Comparison of ENCODE assay signal across 9 mouse cellular contexts in the genomic region with DNA sequence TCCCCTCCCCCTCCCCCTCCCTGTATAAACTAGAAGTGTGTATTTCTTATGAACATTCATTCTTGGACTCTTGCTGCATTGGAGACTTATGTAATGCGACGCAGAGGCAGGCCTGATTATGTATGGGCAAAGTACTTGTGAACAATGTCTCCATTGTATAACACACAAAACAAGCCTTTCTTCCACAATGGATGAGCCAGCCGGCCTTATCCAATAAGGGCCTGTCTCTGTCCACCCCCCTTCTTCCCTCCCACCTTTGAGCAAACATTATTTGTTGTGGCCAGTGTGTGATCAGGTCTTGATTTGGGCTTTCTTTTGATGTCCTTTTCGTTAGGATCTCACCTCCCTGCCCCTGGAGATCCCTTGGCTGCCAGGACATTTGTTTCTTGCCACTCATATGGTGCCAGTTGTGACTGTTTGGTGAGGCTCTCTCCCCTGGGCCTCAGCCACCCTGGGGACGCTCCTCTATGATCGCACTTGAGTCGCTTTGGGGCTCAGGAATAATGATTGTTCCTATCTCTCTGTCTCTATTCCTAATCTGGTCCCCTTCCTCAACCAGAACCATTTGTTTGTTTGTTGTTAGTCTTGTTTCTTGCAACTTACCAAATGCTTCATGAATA. TPM values are rescaled to one million over a fixed set of nuclear protein-coding genes. Genes with fewer than 3 reads are reported as not detected.
DNase-seq lines count a peak whose midpoint lies in the region; ATAC-seq and TF ChIP-seq lines count a peak whose summit lies in the region.
"Had no signal": no experiment of that assay in that cellular context is flagged by ENCODE, and none has a peak within 500 bp of the region (broad histone marks: within the 10 kb centered on the region; RNA-seq: fewer than 3 reads in every experiment).

No protein-coding gene starts in this region.

- H3K9ac ChIP-seq in heart, embryonic 12.5 days, result no peak overlapping the region
- H3K9ac ChIP-seq in heart, adult 2 months (ENCODE audit: low read depth, low read length), result no peak overlapping the region
- H3K9ac ChIP-seq in hindbrain, embryonic 13.5 days, result no peak overlapping the region
- no peak overlapping the region for H3K9ac ChIP-seq in neural tube, embryonic 12.5 days
- H3K9ac ChIP-seq: liver, embryonic 13.5 days had no signal

- DNase-seq in heart, adult 2 months, result no peak
- peak; percentile 81 for DNase-seq in embryo, embryonic 10 days (ENCODE audit: low spot score)
- no peak for DNase-seq in urinary bladder, postnatal 10 days (ENCODE audit: low spot score)
- no peak for DNase-seq in urinary bladder, postnatal 4 days (ENCODE audit: low spot score in 2 of 2)
- no peak for DNase-seq in cerebellum, adult 18-20 months
- DNase-seq: liver, embryonic 13.5 days had no signal

- no peak for TF ChIP-seq CTCF in heart, adult 2 months (IDR thresholded peaks at IDR 0.05)

- no peaks in the 10 kb centered on the region for H3K27me3 ChIP-seq in heart, embryonic 12.5 days (replicated peaks)
- H3K27me3 ChIP-seq in heart, adult 2 months (ENCODE audit: control insufficient read depth, insufficient read depth, low read length), result no peaks in the 10 kb centered on the region
- H3K27me3 ChIP-seq in hindbrain, embryonic 13.5 days, result 0 out of 2 replicates have a peak, but pooled peaks cover 2% of the 10 kb centered on the region
- no peaks in the 10 kb centered on the region for H3K27me3 ChIP-seq in neural tube, embryonic 12.5 days (replicated peaks)

- no peak for TF ChIP-seq EP300 in heart, adult 2 months (IDR thresholded peaks at IDR 0.05; ENCODE audit: insufficient read depth, low read depth, low read length)

- no peak for ATAC-seq in heart, embryonic 12.5 days (ENCODE audit: insufficient number of reproducible peaks, low FRiP score)
- peak; percentile 68; the same call in 1 of the 2 replicates for ATAC-seq in hindbrain, embryonic 13.5 days (ENCODE audit: low FRiP score)
- peak; percentile 74 for ATAC-seq in neural tube, embryonic 12.5 days (ENCODE audit: low FRiP score, low read depth)

- WGBS in heart, embryonic 12.5 days, result 49% methylated on average over 7 of the region's 7 CpGs
- WGBS in heart, adult 2 months, result 57% methylated on average over 7 of the region's 7 CpGs
- 5% methylated on average over 7 of the region's 7 CpGs for WGBS in hindbrain, embryonic 13.5 days
- 10% methylated on average over 7 of the region's 7 CpGs for WGBS in neural tube, embryonic 12.5 days

- no peak overlapping the region for H3K4me2 ChIP-seq in heart, embryonic 12.5 days
- H3K4me2 ChIP-seq in hindbrain, embryonic 13.5 days, result no peak overlapping the region
- 0 out of 2 replicates have a peak overlapping the region, but pooled peaks have one; percentile 10 for H3K4me2 ChIP-seq in neural tube, embryonic 12.5 days (replicated peaks)
- H3K4me2 ChIP-seq: liver, embryonic 13.5 days had no signal

- H3K79me2 ChIP-seq in heart, adult 2 months (replicated peaks; ENCODE audit: control insufficient read depth, insufficient read depth, low read length), result no peaks in the 10 kb centered on the region; the same call in 1 of the 2 replicates

- no peak for TF ChIP-seq POLR2A in heart, adult 2 months (IDR thresholded peaks at IDR 0.05; ENCODE audit: insufficient read depth, low read depth, low read length)

- H3K36me3 ChIP-seq in heart, embryonic 12.5 days, result 0 out of 2 replicates have a peak, but pooled peaks cover 2% of the 10 kb centered on the region
- H3K36me3 ChIP-seq in heart, adult 2 months (ENCODE audit: control insufficient read depth, insufficient read depth, low read length), result no peaks in the 10 kb centered on the region
- H3K36me3 ChIP-seq in hindbrain, embryonic 13.5 days, result no peaks in the 10 kb centered on the region
- H3K36me3 ChIP-seq in neural tube, embryonic 12.5 days, result no peaks in the 10 kb centered on the region

- no peaks in the 10 kb centered on the region for H3K9me3 ChIP-seq in heart, embryonic 12.5 days (replicated peaks)
- no peaks in the 10 kb centered on the region for H3K9me3 ChIP-seq in hindbrain, embryonic 13.5 days
- H3K9me3 ChIP-seq in neural tube, embryonic 12.5 days, result no peaks in the 10 kb centered on the region

- no peak overlapping the region for H3K4me3 ChIP-seq in heart, embryonic 12.5 days
- no peak overlapping the region for H3K4me3 ChIP-seq in heart, adult 2 months
- no peak overlapping the region for H3K4me3 ChIP-seq in hindbrain, embryonic 13.5 days
- no peak overlapping the region for H3K4me3 ChIP-seq in neural tube, embryonic 12.5 days
- H3K4me3 ChIP-seq: liver, embryonic 13.5 days had no signal

- intact Hi-C loops in heart, adult 2 months (cut with DNase I), result no loop called here

- H3K4me1 ChIP-seq in heart, embryonic 12.5 days (replicated peaks), result peaks cover 83% of the 10 kb centered on the region
- H3K4me1 ChIP-seq in heart, adult 2 months (ENCODE audit: control insufficient read depth, insufficient read depth, low read length), result peaks cover 30% of the 10 kb centered on the region
- H3K4me1 ChIP-seq in hindbrain, embryonic 13.5 days (replicated peaks), result peaks cover 17% of the 10 kb centered on the region
- H3K4me1 ChIP-seq in neural tube, embryonic 12.5 days, result peaks cover 17% of the 10 kb centered on the region

- peak overlapping the region; percentile 9; the same call in 1 of the 2 replicates for H3K27ac ChIP-seq in heart, embryonic 12.5 days (ENCODE audit: poor library complexity, severe bottlenecking)
- H3K27ac ChIP-seq in heart, adult 2 months, result no peak overlapping the region
- H3K27ac ChIP-seq in hindbrain, embryonic 13.5 days, result peak overlapping the region; percentile 44; the same call in 1 of the 2 replicates
- no peak overlapping the region for H3K27ac ChIP-seq in neural tube, embryonic 12.5 days
- H3K27ac ChIP-seq: liver, embryonic 13.5 days had no signal

RNA-seq across cellular contexts. Expression of a gene that starts 46.8 kb away (rescaled TPM):
- polyA plus RNA-seq in heart, embryonic 12.5 days (2016; fragmentation: Nextera tagmentation; extraction: Ambion mirVana), result 59.7 and 64.7 TPM in 2 replicates
- total RNA-seq in heart, adult 2 months (2021), result 10 to 100 TPM; 13.9 to 14.4 TPM
- 11.1 TPM in 2 replicates for polyA plus RNA-seq in heart, adult 2 months (2012; rRNA removed)
- polyA plus RNA-seq in hindbrain, embryonic 13.5 days (2015; fragmentation: Nextera tagmentation; extraction: Ambion mirVana), result 29.6 and 36.3 TPM in 2 replicates
- polyA plus RNA-seq in neural tube, embryonic 12.5 days (2016; fragmentation: Nextera tagmentation; extraction: Ambion mirVana), result 39.1 and 39.5 TPM in 2 replicates

Comparison
In these comparisons a context has a peak if more than half of its experiments do, and no peak if none do; other contexts are left out.
1. H3K27ac ChIP-seq: peak in heart, embryonic 12.5 days (single experiment) and hindbrain, embryonic 13.5 days (single experiment); none in heart, adult 2 months (single experiment) and neural tube, embryonic 12.5 days (single experiment).